Mouse (Mus musculus) liver, adult 2 months (tissue): ENCODE data around the gene Ttll8.

Source experiments
- CTCF ChIP-seq: fragments of 200-500 bp; IDR thresholded peaks from 2 replicates; pipeline ENCODE4 v1.5.1; 2011; ENCODE audit warnings: low read depth, low read length, control low read depth
- POLR2A ChIP-seq: fragments of 200-500 bp; IDR thresholded peaks from 2 replicates; pipeline ENCODE4 v1.6.1; 2011; ENCODE audit warnings: low read length, control low read depth; ENCODE audit not compliant: insufficient read depth; ENCODE audit errors: extremely low read depth

DNA sequence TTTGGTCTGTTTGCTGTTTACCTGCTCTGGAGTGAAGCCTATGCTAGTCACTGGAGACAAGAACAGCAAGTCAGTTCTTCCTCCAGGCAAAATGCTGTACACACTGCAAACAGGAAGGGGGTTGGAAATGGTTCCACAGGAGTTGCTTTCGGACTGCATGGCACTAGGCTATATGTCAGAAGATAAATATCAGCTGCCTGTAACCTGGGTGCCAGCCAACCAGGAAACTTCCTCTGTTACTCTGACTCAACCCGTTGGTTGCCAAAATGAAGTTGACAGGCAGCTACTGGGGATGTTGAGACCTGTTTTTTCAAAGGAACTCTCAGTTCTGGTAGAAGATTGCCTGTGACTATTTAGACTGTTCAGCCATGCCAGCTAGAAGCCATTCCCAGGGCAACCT lies 35.0 kb upstream of the Ttll8 start:
- TF ChIP-seq CTCF (no peak), POLR2A (no peak)
